Mouse (Mus musculus) G1E (cell line): ENCODE data around the gene Ccr3. TPM values are rescaled to one million over a fixed set of nuclear protein-coding genes. Genes with fewer than 3 reads are reported as not detected.
A peak's percentile ranks its signal among the peaks of the same experiment; 100 is the strongest.
"Not testable (repeated sequence)": the region's sequence is repeated elsewhere in the genome, so short reads cannot be mapped to it uniquely, and the experiment has no call there.

Experiments used
- ATAC-seq: 2 replicates; pipeline ENCODE4 v1.8.0; 2016; ENCODE audit warnings: mild to moderate bottlenecking; ENCODE audit not compliant: insufficient number of reproducible peaks, poor library complexity, low FRiP score, severe bottlenecking; ENCODE audit errors: extremely low read depth
- DNase-seq: peaks from one replicate; pipeline ENCODE4 v3.0.0; 2012; ENCODE audit warnings: low spot score
- H3K27me3 ChIP-seq: 2 replicates; pipeline ENCODE4 v1.6.1; 2012; ENCODE audit warnings: mild to moderate bottlenecking, low read length, inconsistent platforms; ENCODE audit not compliant: insufficient read depth
- H3K36me3 ChIP-seq: replicated peaks from 2 replicates; pipeline ENCODE3; 2012; ENCODE audit warnings: mild to moderate bottlenecking, inconsistent platforms
- H3K4me1 ChIP-seq: 2 replicates; pipeline ENCODE4 v1.6.1; 2012; ENCODE audit warnings: low read depth, low read length, inconsistent platforms, mixed read lengths; ENCODE audit not compliant: insufficient read depth
- H3K4me3 ChIP-seq: 2 replicates; pipeline ENCODE4 v1.5.1; 2012; ENCODE audit warnings: low read depth, mild to moderate bottlenecking, inconsistent platforms, low read length, moderate library complexity, mixed read lengths
- H3K9me3 ChIP-seq: replicated peaks from 2 replicates; pipeline ENCODE4 v1.6.1; 2012; ENCODE audit warnings: inconsistent platforms
- CTCF ChIP-seq: IDR thresholded peaks from 2 replicates; pipeline ENCODE4 v1.5.1; 2012; ENCODE audit warnings: low read depth, low read length, inconsistent platforms, mixed read lengths
- GATA1 ChIP-seq: IDR thresholded peaks from 2 replicates; pipeline ENCODE4 v1.6.1; 2012; ENCODE audit warnings: borderline replicate concordance, low read length, inconsistent platforms, mixed read lengths
- GATA2 ChIP-seq: IDR thresholded peaks from 2 replicates; pipeline ENCODE4 v1.6.1; 2012; ENCODE audit warnings: low read depth, low read length, inconsistent platforms, borderline replicate concordance
- POLR2AphosphoS5 ChIP-seq: IDR thresholded peaks from 2 replicates; pipeline ENCODE4 v1.6.1; 2012; ENCODE audit warnings: low read depth, low read length, inconsistent platforms; ENCODE audit not compliant: insufficient replicate concordance
- TAL1 ChIP-seq: conservative IDR thresholded peaks from 2 replicates; pipeline ENCODE4 v1.6.1; 2012; ENCODE audit warnings: low read depth, low read length, inconsistent platforms, mixed read lengths
- polyA plus RNA-seq: library from polyadenylated mRNA; stranded (reverse); fragments of >175 nt; gene quantifications from 2 replicates; pipeline ENCODE4 v1.2.3, GENCODE M21; 2012
- total RNA-seq, 2 experiments: library from RNA; stranded (forward) in 1 of 2; stranded (reverse) in 1 of 2; fragments of 200-1000 nt in 1 of 2; fragments of >200 nt in 1 of 2; fragmentation: Nextera tagmentation in 1 of 2; gene quantifications; 2 replicates each; pipeline ENCODE4 v1.2.3; 2014 to 2017

Gene Ccr3
- 0.34 TPM in 1 of 2 replicates, not detected in the other for total RNA-seq (2014; fragmentation: Nextera tagmentation)
- total RNA-seq (2017), result 0.11 and 0.12 TPM in 2 replicates
- polyA plus RNA-seq, result not detected in 2 replicates

GRCm38 (mm10) chr9:124021672-124022071, at the start of gene Ccr3:
Gene Ccr3, plus strand, starts transcription at chr9:124021972.
- DNase-seq (no peak), ATAC-seq (no peak)
- Histone ChIP-seq H3K9me3 (no peaks in the 10 kb centered on the region), H3K27me3 (no peaks in the 10 kb centered on the region), H3K4me3 (no peak within 1 kb of the TSS), H3K4me1 (peaks cover 15% of the 10 kb centered on the region), H3K36me3 (no peaks in the 10 kb centered on the region)
- TF ChIP-seq CTCF (no peak), GATA1 (no peak), TAL1 (no peak), POLR2AphosphoS5 (no peak), GATA2 (no peak)

GRCm38 (mm10) chr9:123975630-123976029, 46.1 kb upstream of the Ccr3 start:
- no peak for DNase-seq
- no peaks in the 10 kb centered on the region for H3K9me3 ChIP-seq
- ATAC-seq, result no peak
- H3K36me3 ChIP-seq, result no peaks in the 10 kb centered on the region
- TF ChIP-seq POLR2AphosphoS5, result no peak
- no peak overlapping the region for H3K4me3 ChIP-seq
- H3K4me1 ChIP-seq, result peaks cover 19% of the 10 kb centered on the region; the same call in 1 of the 2 replicates
- H3K27me3 ChIP-seq, result no peaks in the 10 kb centered on the region

GRCm38 (mm10) chr9:123976876-123977663, 44.7 kb upstream of the Ccr3 start:
- peaks cover 28% of the 10 kb centered on the region for H3K4me1 ChIP-seq
- no peak for DNase-seq
- H3K9me3 ChIP-seq, result no peaks in the 10 kb centered on the region
- no peak for TF ChIP-seq GATA2
- no peak for TF ChIP-seq POLR2AphosphoS5
- TF ChIP-seq TAL1, result no peak
- TF ChIP-seq CTCF, result no peak
- no peak for TF ChIP-seq GATA1
- no peaks in the 10 kb centered on the region for H3K36me3 ChIP-seq
- ATAC-seq, result no peak
- H3K27me3 ChIP-seq, result no peaks in the 10 kb centered on the region
- H3K4me3 ChIP-seq, result no peak overlapping the region

DNA sequence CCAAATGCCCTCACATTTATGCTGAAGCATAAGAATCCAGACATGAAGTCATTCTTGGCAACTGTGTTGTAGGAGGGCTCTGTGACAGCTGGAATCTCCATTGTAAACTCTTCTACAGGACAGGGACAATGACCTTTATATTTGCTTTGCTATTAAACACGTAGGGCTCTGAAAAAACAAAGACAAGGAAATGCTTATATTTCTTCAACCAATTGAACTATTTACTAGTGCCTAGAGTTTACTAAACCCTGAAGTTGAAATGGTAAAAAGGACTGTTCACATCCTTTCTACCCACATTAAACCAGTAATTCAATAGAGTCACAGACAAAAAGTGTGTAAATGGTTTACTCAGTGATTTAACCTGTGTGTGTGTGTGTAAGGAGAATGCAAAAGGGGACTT, 43.5 kb upstream of the Ccr3 start, which contains the start of gene Ccr1l1:
Gene Ccr1l1 (minus strand): TSS at position 101 of the 400 bp plus-strand sequence.
- ATAC-seq (no peak), DNase-seq (no peak)
- Histone ChIP-seq H3K27me3 (no peaks in the 10 kb centered on the region), H3K4me1 (peaks cover 38% of the 10 kb centered on the region), H3K36me3 (no peaks in the 10 kb centered on the region), H3K4me3 (no peak within 1 kb of the TSS), H3K9me3 (no peaks in the 10 kb centered on the region)
- no peak for TF ChIP-seq TAL1
- no peak for TF ChIP-seq GATA1
- TF ChIP-seq POLR2AphosphoS5, result no peak
- no peak for TF ChIP-seq CTCF
- no peak for TF ChIP-seq GATA2

DNA sequence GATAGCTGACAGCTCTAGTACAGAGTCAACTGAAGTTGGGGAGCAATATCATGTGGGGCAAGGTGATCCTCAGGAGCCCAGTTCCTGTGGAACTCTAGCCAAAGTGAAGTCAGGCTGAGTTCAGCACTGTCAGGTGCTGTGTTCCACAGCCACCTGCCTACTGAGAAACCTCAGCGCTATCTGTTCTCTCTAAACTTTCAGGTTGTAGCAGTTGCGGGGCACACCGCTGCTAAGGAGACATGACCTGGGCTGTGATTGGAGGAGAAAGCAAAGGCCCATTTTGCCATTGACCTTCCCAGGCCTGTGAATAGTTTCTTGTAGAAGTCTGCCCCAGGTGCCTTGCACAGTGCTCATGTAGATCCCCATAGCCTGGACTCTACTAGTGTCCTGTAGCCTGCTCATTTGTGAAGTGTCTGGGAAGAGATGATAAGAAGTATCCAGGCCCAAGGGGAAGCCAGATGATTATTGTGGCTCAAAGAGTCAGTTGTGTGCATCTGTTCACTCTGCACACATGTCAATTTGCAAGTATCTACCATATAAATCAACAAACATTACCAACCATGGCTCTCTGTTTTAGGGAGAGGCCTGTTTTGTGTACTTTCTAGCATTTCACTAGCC, 40.8 kb upstream of the Ccr3 start:
- peaks cover 59% of the 10 kb centered on the region for H3K4me1 ChIP-seq
- not testable (repeated sequence) for H3K9me3 ChIP-seq, H3K27me3 ChIP-seq, DNase-seq, H3K4me3 ChIP-seq, H3K36me3 ChIP-seq
- peak; percentile 54 for ATAC-seq

DNA sequence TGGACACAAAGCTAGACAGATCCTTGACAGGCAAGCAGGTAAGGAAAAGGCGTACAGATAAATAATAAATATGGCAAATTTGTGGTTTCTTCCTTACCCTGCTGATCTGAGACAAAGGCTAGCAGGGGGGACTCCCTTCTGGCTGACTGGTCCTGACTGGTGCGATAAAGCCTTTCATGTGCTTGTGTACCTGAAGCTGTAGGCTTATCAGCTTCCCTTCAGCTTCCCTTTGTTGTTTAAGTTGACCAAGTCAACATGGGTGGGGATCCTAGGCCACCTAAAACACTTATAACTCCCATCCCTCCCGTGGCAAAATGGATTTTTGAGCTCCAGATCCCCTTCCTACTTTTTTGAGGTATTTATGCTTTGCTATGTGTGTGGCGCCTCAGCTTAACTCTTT, 39.9 kb upstream of the Ccr3 start:
- Histone ChIP-seq H3K27me3 (no peaks in the 10 kb centered on the region), H3K36me3 (no peaks in the 10 kb centered on the region), H3K4me3 (no peak overlapping the region), H3K9me3 (no peaks in the 10 kb centered on the region), H3K4me1 (peaks cover 66% of the 10 kb centered on the region)
- ATAC-seq (peak; percentile 80), DNase-seq (peak; percentile 65)
- TF ChIP-seq CTCF (no peak), GATA2 (0 out of 2 replicates have a peak, but pooled peaks have one; percentile 33), POLR2AphosphoS5 (no peak), GATA1 (no peak), TAL1 (peak; percentile 99)

- DNase-seq (no peak), ATAC-seq (no peak)
- TF ChIP-seq POLR2AphosphoS5 (no peak), CTCF (no peak), GATA1 (no peak), TAL1 (no peak), GATA2 (no peak)
- Histone ChIP-seq H3K36me3 (no peaks in the 10 kb centered on the region), H3K4me1 (peaks cover 61% of the 10 kb centered on the region), H3K27me3 (no peaks in the 10 kb centered on the region), H3K4me3 (no peak overlapping the region), H3K9me3 (no peaks in the 10 kb centered on the region)
These were observed 39.1 kb upstream of the Ccr3 start for GRCm38 (mm10) chr9:123982720-123983119.
